Mouse (Mus musculus) thymus, postnatal 0 days (tissue): Measurements from ENCODE around the gene Hint1. TPM values are rescaled to one million over a fixed set of nuclear protein-coding genes. Genes with fewer than 3 reads are reported as not detected.
"Not testable (repeated sequence)": the region's sequence is repeated elsewhere in the genome, so short reads cannot be mapped to it uniquely, and the experiment has no call there.

Experiments used
- DNase-seq: peaks from one replicate; pipeline ENCODE4 v3.0.0-alpha.2; 2015; ENCODE audit warnings: low spot score
- polyA plus RNA-seq: library from polyadenylated mRNA; unstranded; fragments of >200 nt; fragmentation: Nextera tagmentation; extraction: Ambion mirVana; gene quantifications from 2 replicates; pipeline ENCODE4 v1.2.1, GENCODE M21; 2015

The Hint1 gene
- polyA plus RNA-seq, 1 experiment from 2014 or later, result 767 TPM

GRCm38 (mm10) chr11:54894589-54894988 lies 28.4 kb downstream of the Hint1 start:
- DNase-seq, result no peak

GRCm38 (mm10) chr11:54896646-54897045 lies 30.5 kb downstream of the Hint1 start:
- not testable (repeated sequence) for DNase-seq

- no peak for DNase-seq
These were observed 31.3 kb downstream of the Hint1 start for GRCm38 (mm10) chr11:54897470-54897869.

GRCm38 (mm10) chr11:54899657-54900056 lies 33.5 kb downstream of the Hint1 start:
- no peak for DNase-seq

- peak; percentile 26 for DNase-seq
These were observed 36.4 kb downstream of the Hint1 start, which contains the start of gene Gpx3 for GRCm38 (mm10) chr11:54902333-54903323. Gpx3 (plus strand) TSS chr11:54902453.

GRCm38 (mm10) chr11:54903339-54903738 lies 37.2 kb downstream of the Hint1 start:
- DNase-seq, result no peak

- no peak for DNase-seq
These were observed 37.9 kb downstream of the Hint1 start for GRCm38 (mm10) chr11:54903940-54904706.

- DNase-seq, result no peak
These were observed 38.9 kb downstream of the Hint1 start for GRCm38 (mm10) chr11:54905086-54905485.

GRCm38 (mm10) chr11:54905931-54906330 lies 39.7 kb downstream of the Hint1 start:
- DNase-seq, result no peak

- DNase-seq, result no peak
These were observed 40.3 kb downstream of the Hint1 start for GRCm38 (mm10) chr11:54906466-54906865.

GRCm38 (mm10) chr11:54907259-54907658 lies 41.1 kb downstream of the Hint1 start:
- no peak for DNase-seq

- no peak for DNase-seq
These were observed 43.1 kb downstream of the Hint1 start for GRCm38 (mm10) chr11:54909273-54909672.

GRCm38 (mm10) chr11:54910081-54910665 lies 44.0 kb downstream of the Hint1 start:
- DNase-seq, result no peak

GRCm38 (mm10) chr11:54911201-54911600 lies 45.0 kb downstream of the Hint1 start:
- no peak for DNase-seq

- DNase-seq, result no peak
These were observed 45.7 kb downstream of the Hint1 start for GRCm38 (mm10) chr11:54911671-54912502.

GRCm38 (mm10) chr11:54912503-54913316 lies 46.5 kb downstream of the Hint1 start:
- no peak for DNase-seq

- no peak for DNase-seq
These were observed 47.7 kb downstream of the Hint1 start for GRCm38 (mm10) chr11:54913841-54914240.

- DNase-seq, result no peak
These were observed 51.3 kb downstream of the Hint1 start for GRCm38 (mm10) chr11:54917461-54917860.

GRCm38 (mm10) chr11:54918273-54918672 lies 52.1 kb downstream of the Hint1 start:
- no peak for DNase-seq
